Mouse (Mus musculus) cerebellum, adult 11-12 months (tissue): ENCODE results near the gene Gm10770.
A peak's percentile ranks its signal among the peaks of the same experiment; 100 is the strongest.
"Not testable (repeated sequence)": the region's sequence is repeated elsewhere in the genome, so short reads cannot be mapped to it uniquely, and the experiment has no call there.

Experiments
- DNase-seq: peaks from one replicate; pipeline ENCODE4 v3.0.0; 2022

Gene Gm10770

GRCm38 (mm10) chr2:150179579-150179978 is at the start of gene Gm10770:
TSS of gene Gm10770 (minus strand) at chr2:150179679.
- not testable (repeated sequence) for DNase-seq

GRCm38 (mm10) chr2:150223263-150223662 is 43.8 kb upstream of the Gm10770 start:
- DNase-seq, result not testable (repeated sequence)

- not testable (repeated sequence) for DNase-seq
These were observed 38.9 kb upstream of the Gm10770 start for GRCm38 (mm10) chr2:150218363-150218725.

- peak; percentile 90 for DNase-seq
These were observed 38.3 kb upstream of the Gm10770 start, which contains the start of gene Zfp937 for GRCm38 (mm10) chr2:150217600-150218362. TSS of gene Zfp937 (plus strand) at chr2:150218073.

GRCm38 (mm10) chr2:150181570-150181999 is 2.1 kb upstream of the Gm10770 start, which contains the start of gene Gm14139:
TSS of gene Gm14139 (plus strand) at chr2:150181755.
- not testable (repeated sequence) for DNase-seq

- DNase-seq, result not testable (repeated sequence)
These were observed 1.6 kb upstream of the Gm10770 start for GRCm38 (mm10) chr2:150181046-150181445.

- no peak for DNase-seq
These were observed 5.6 kb downstream of the Gm10770 start for GRCm38 (mm10) chr2:150173833-150174232.

- DNase-seq, result no peak
These were observed 12.8 kb downstream of the Gm10770 start for GRCm38 (mm10) chr2:150166703-150167102.

GRCm38 (mm10) chr2:150136435-150136897 is 43.0 kb downstream of the Gm10770 start, which contains the start of gene Zfp120:
TSS of gene Zfp120 (minus strand) at chr2:150136708.
- peak; percentile 91 for DNase-seq

- DNase-seq, result no peak
These were observed 46.7 kb downstream of the Gm10770 start for GRCm38 (mm10) chr2:150132773-150133172.

- not testable (repeated sequence) for DNase-seq
These were observed 47.5 kb downstream of the Gm10770 start for GRCm38 (mm10) chr2:150132002-150132401.
